Mouse (Mus musculus): ENCODE data around the gene Iqce.

GRCm38 (mm10) chr5:140636316-140637057 is 65.7 kb downstream of the Iqce start:
- TF ChIP-seq CTCF (IDR thresholded peaks at IDR 0.05; ENCODE audit: low read depth): peak; percentile 32
- TF ChIP-seq EP300 (IDR thresholded peaks at IDR 0.05; ENCODE audit: low read depth): no peak

Data from liver, postnatal 0 days (tissue).